Mouse (Mus musculus) MEL (cell line): Measurements from ENCODE around the gene Ctsc.

Experiments used
- CTCF ChIP-seq, 3 experiments: IDR thresholded peaks in 2 of 3; conservative IDR thresholded peaks in 1 of 3; 2 replicates each; pipeline ENCODE4 v1.5.1; 2011 to 2012; ENCODE audit warnings: low read length in 3 of 3, low read depth in 2 of 3, mild to moderate bottlenecking in 2 of 3, improper control_type of control experiment in 1 of 3, inconsistent platforms in 1 of 3, mixed read lengths in 1 of 3, moderate library complexity in 1 of 3; ENCODE audit not compliant: control insufficient read depth in 1 of 3, insufficient read depth in 1 of 3, poor library complexity in 1 of 3, severe bottlenecking in 1 of 3
- EP300 ChIP-seq, 2 experiments: IDR thresholded peaks; 2 replicates each; pipeline ENCODE4 v1.6.1; 2011; ENCODE audit warnings: improper control_type of control experiment in 2 of 2, low read length in 2 of 2, low read depth in 1 of 2, mild to moderate bottlenecking in 1 of 2
- HCFC1 ChIP-seq: IDR thresholded peaks from 2 replicates; pipeline ENCODE4 v1.6.1; 2012; ENCODE audit warnings: low read depth, mild to moderate bottlenecking, inconsistent platforms, low read length, improper control_type of control experiment, moderate library complexity
- POLR2A ChIP-seq, 2 experiments: IDR thresholded peaks; 2 replicates each; pipeline ENCODE4 v1.6.1; 2011 to 2012; ENCODE audit warnings: low read length in 2 of 2, mild to moderate bottlenecking in 2 of 2, control low read depth in 1 of 2, improper control_type of control experiment in 1 of 2, low read depth in 1 of 2, moderate library complexity in 1 of 2; ENCODE audit not compliant: control insufficient read depth in 1 of 2, insufficient read depth in 1 of 2, poor library complexity in 1 of 2

GRCm38 (mm10) chr7:88278628-88279196, 827 bp downstream of the Ctsc start:
- no peak for TF ChIP-seq POLR2A (IDR thresholded peaks at IDR 0.05; ENCODE audit: control insufficient read depth in 1 of 2, insufficient read depth in 1 of 2, low read depth in 1 of 2, low read length in 2 of 2, poor library complexity in 1 of 2)
- TF ChIP-seq EP300 (IDR thresholded peaks at IDR 0.05; ENCODE audit: low read depth in 1 of 2, low read length in 2 of 2) = no peak
- no peak for TF ChIP-seq HCFC1
- TF ChIP-seq CTCF (IDR thresholded peaks at IDR 0.05 in 2 of 3, conservative IDR thresholded peaks at IDR 0.05 in 1 of 3; ENCODE audit: control insufficient read depth in 1 of 3, insufficient read depth in 1 of 3, low read depth in 2 of 3, low read length in 3 of 3, poor library complexity in 1 of 3, severe bottlenecking in 1 of 3) = no peak
